Mouse (Mus musculus) neural tube, embryonic 12.5 days (tissue): Measurements from ENCODE around the gene Gys1. TPM values are rescaled to one million over a fixed set of nuclear protein-coding genes. Genes with fewer than 3 reads are reported as not detected.
"Not testable (repeated sequence)": the region's sequence is repeated elsewhere in the genome, so short reads cannot be mapped to it uniquely, and the experiment has no call there.

Experiments used
- ATAC-seq: fragments of 200-750 bp; cut with Nextera tagmentation; 2 replicates; pipeline ENCODE4 v1.8.0; 2017; ENCODE audit warnings: low read depth, mild to moderate bottlenecking, moderate TSS enrichment, moderate library complexity; ENCODE audit not compliant: low FRiP score
- H3K27ac ChIP-seq: fragments of 300-500 bp; sonication (generic); 2 replicates; pipeline ENCODE4 v1.5.1; 2016
- H3K27me3 ChIP-seq: fragments of 300-500 bp; sonication (generic); replicated peaks from 2 replicates; pipeline ENCODE4 v1.6.1; 2016; ENCODE audit warnings: mild to moderate bottlenecking
- H3K36me3 ChIP-seq: fragments of 300-500 bp; sonication (generic); 2 replicates; pipeline ENCODE4 v1.6.1; 2016; ENCODE audit warnings: mild to moderate bottlenecking
- H3K4me1 ChIP-seq: fragments of 300-500 bp; sonication (generic); 2 replicates; pipeline ENCODE4 v1.6.1; 2016
- H3K4me2 ChIP-seq: fragments of 300-500 bp; sonication (generic); replicated peaks from 2 replicates; pipeline ENCODE4 v1.6.1; 2016; ENCODE audit warnings: mild to moderate bottlenecking
- H3K4me3 ChIP-seq: fragments of 300-500 bp; sonication (generic); 2 replicates; pipeline ENCODE4 v1.5.1; 2016
- H3K9ac ChIP-seq: fragments of 300-500 bp; sonication (generic); 2 replicates; pipeline ENCODE4 v1.6.1; 2016; ENCODE audit warnings: mild to moderate bottlenecking
- H3K9me3 ChIP-seq: fragments of 300-500 bp; sonication (generic); 2 replicates; pipeline ENCODE4 v1.6.1; 2016; ENCODE audit warnings: mild to moderate bottlenecking
- WGBS: fragments of 180-500 bp; shearing (Covaris S2); methylation state at CpG from one replicate; pipeline ENCODE4 v1.1.7; 2016; 5-methylcytosine and 5-hydroxymethylcytosine counted together
- polyA plus RNA-seq: library from polyadenylated mRNA; unstranded; fragments of >200 nt; fragmentation: Nextera tagmentation; extraction: Ambion mirVana; gene quantifications from 2 replicates; pipeline ENCODE4 v1.2.1, GENCODE M21; 2016

Gys1 gene
- polyA plus RNA-seq, 1 experiment from 2014 or later = 32.7 TPM

GRCm38 (mm10) chr7:45478774-45479173 is 44.1 kb downstream of the Gys1 start:
- no peak overlapping the region for H3K4me2 ChIP-seq
- H3K9ac ChIP-seq = no peak overlapping the region
- no peak for ATAC-seq
- no peaks in the 10 kb centered on the region for H3K4me1 ChIP-seq
- H3K36me3 ChIP-seq = no peaks in the 10 kb centered on the region; the same call in 1 of the 2 replicates
- no peaks in the 10 kb centered on the region for H3K27me3 ChIP-seq
- WGBS = 91% methylated on average over 7 of the region's 7 CpGs
- no peaks in the 10 kb centered on the region for H3K9me3 ChIP-seq
- H3K4me3 ChIP-seq = no peak overlapping the region
- H3K27ac ChIP-seq = no peak overlapping the region

GRCm38 (mm10) chr7:45480310-45480709 is 45.7 kb downstream of the Gys1 start:
- not testable (repeated sequence) for H3K27me3 ChIP-seq, H3K9ac ChIP-seq, H3K4me2 ChIP-seq, H3K27ac ChIP-seq, H3K4me3 ChIP-seq, H3K36me3 ChIP-seq, H3K4me1 ChIP-seq, ATAC-seq, H3K9me3 ChIP-seq
- 75% methylated on average over 4 of the region's 4 CpGs for WGBS

GRCm38 (mm10) chr7:45481374-45481927 is 46.8 kb downstream of the Gys1 start, which contains the start of gene Tulp2:
TSS of gene Tulp2 (plus strand) at chr7:45481877.
- H3K27ac ChIP-seq = no peak within 1 kb of the TSS

GRCm38 (mm10) chr7:45482166-45482565 is 47.5 kb downstream of the Gys1 start:
- WGBS = 71% methylated on average over 1 of the region's 1 CpGs
- no peak overlapping the region for H3K4me2 ChIP-seq
- no peak for ATAC-seq
- H3K9ac ChIP-seq = no peak overlapping the region
- H3K4me3 ChIP-seq = no peak overlapping the region
- no peaks in the 10 kb centered on the region for H3K4me1 ChIP-seq
- H3K36me3 ChIP-seq = no peaks in the 10 kb centered on the region; the same call in 1 of the 2 replicates
- H3K27ac ChIP-seq = no peak overlapping the region
- H3K9me3 ChIP-seq = no peaks in the 10 kb centered on the region
- no peaks in the 10 kb centered on the region for H3K27me3 ChIP-seq

More at GRCm38 (mm10) chr7:45481374-45481927, 46.8 kb downstream of the Gys1 start, which contains the start of gene Tulp2:
- no peaks in the 10 kb centered on the region for H3K9me3 ChIP-seq
- H3K27me3 ChIP-seq = no peaks in the 10 kb centered on the region
- H3K36me3 ChIP-seq = no peaks in the 10 kb centered on the region; the same call in 1 of the 2 replicates
- no peak within 1 kb of the TSS for H3K4me2 ChIP-seq
- no peak within 1 kb of the TSS for H3K4me3 ChIP-seq
- WGBS = 49% methylated on average over 15 of the region's 15 CpGs
- H3K9ac ChIP-seq = no peak within 1 kb of the TSS
- H3K4me1 ChIP-seq = no peaks in the 10 kb centered on the region
- peak; percentile 82; the same call in 1 of the 2 replicates for ATAC-seq

GRCm38 (mm10) chr7:45484985-45485384 is 50.3 kb downstream of the Gys1 start:
- H3K4me3 ChIP-seq, H3K4me1 ChIP-seq, H3K27ac ChIP-seq, H3K9ac ChIP-seq, H3K36me3 ChIP-seq, H3K9me3 ChIP-seq, H3K4me2 ChIP-seq, H3K27me3 ChIP-seq, ATAC-seq: not testable (repeated sequence)
- 96% methylated on average over 5 of the region's 5 CpGs for WGBS

GRCm38 (mm10) chr7:45486158-45486557 is 51.5 kb downstream of the Gys1 start:
- peaks cover 7% of the 10 kb centered on the region for H3K4me1 ChIP-seq
- no peak overlapping the region for H3K4me3 ChIP-seq
- WGBS = 84% methylated on average over 7 of the region's 7 CpGs
- no peak overlapping the region for H3K27ac ChIP-seq
- no peaks in the 10 kb centered on the region for H3K9me3 ChIP-seq
- H3K36me3 ChIP-seq = no peaks in the 10 kb centered on the region
- ATAC-seq = no peak
- no peaks in the 10 kb centered on the region for H3K27me3 ChIP-seq
- H3K9ac ChIP-seq = no peak overlapping the region
- no peak overlapping the region for H3K4me2 ChIP-seq

- Histone ChIP-seq H3K9ac (no peak within 1 kb of the TSS), H3K36me3 (no peaks in the 10 kb centered on the region; the same call in 1 of the 2 replicates), H3K27me3 (no peaks in the 10 kb centered on the region), H3K4me3 (no peak within 1 kb of the TSS), H3K9me3 (no peaks in the 10 kb centered on the region), H3K4me2 (0 out of 2 replicates have a peak within 1 kb of the TSS, but pooled peaks have one; percentile 61), H3K4me1 (peaks cover 10% of the 10 kb centered on the region), H3K27ac (no peak within 1 kb of the TSS)
- no peak for ATAC-seq
- WGBS = 88% methylated on average over 12 of the region's 12 CpGs
Measured at GRCm38 (mm10) chr7:45486761-45487415, 52.2 kb downstream of the Gys1 start, which contains the start of gene Gm45808. TSS of gene Gm45808 (minus strand) at chr7:45486811.

GRCm38 (mm10) chr7:45487861-45488292 is 53.2 kb downstream of the Gys1 start:
- Histone ChIP-seq H3K4me2 (peak overlapping the region; percentile 61), H3K4me3 (peak overlapping the region; percentile 42), H3K36me3 (peaks cover 5% of the 10 kb centered on the region), H3K9me3 (no peaks in the 10 kb centered on the region), H3K9ac (0 out of 2 replicates have a peak overlapping the region, but pooled peaks have one; percentile 52), H3K27ac (no peak overlapping the region), H3K27me3 (no peaks in the 10 kb centered on the region), H3K4me1 (peaks cover 10% of the 10 kb centered on the region)
- whole genome bisulfite sequencing = 36% methylated on average over 11 of the region's 11 CpGs
- peak; percentile 57 for ATAC-seq

GRCm38 (mm10) chr7:45488293-45489204 is 53.9 kb downstream of the Gys1 start, which contains the start of gene Dhdh:
TSS of gene Dhdh (minus strand) at chr7:45488805.
- Histone ChIP-seq H3K27ac (no peak within 1 kb of the TSS), H3K9ac (peak within 1 kb of the TSS; percentile 52; the same call in 1 of the 2 replicates), H3K4me2 (peak within 1 kb of the TSS; percentile 61), H3K4me1 (peaks cover 10% of the 10 kb centered on the region), H3K27me3 (no peaks in the 10 kb centered on the region), H3K36me3 (peaks cover 11% of the 10 kb centered on the region), H3K4me3 (peak within 1 kb of the TSS; percentile 42), H3K9me3 (no peaks in the 10 kb centered on the region)
- WGBS = 8% methylated on average over 38 of the region's 38 CpGs
- ATAC-seq = peak; percentile 74

GRCm38 (mm10) chr7:45489578-45489977 is 54.9 kb downstream of the Gys1 start:
- Histone ChIP-seq H3K4me3 (no peak overlapping the region), H3K9ac (no peak overlapping the region), H3K4me1 (peaks cover 10% of the 10 kb centered on the region), H3K27me3 (no peaks in the 10 kb centered on the region), H3K36me3 (peaks cover 21% of the 10 kb centered on the region), H3K4me2 (no peak overlapping the region), H3K9me3 (no peaks in the 10 kb centered on the region), H3K27ac (no peak overlapping the region)
- 67% methylated on average over 7 of the region's 7 CpGs for WGBS
- no peak for ATAC-seq

- no peak for ATAC-seq
- H3K27me3 ChIP-seq = no peaks in the 10 kb centered on the region
- 32% methylated on average over 6 of the region's 9 CpGs for WGBS
- peaks cover 10% of the 10 kb centered on the region for H3K4me1 ChIP-seq
- H3K27ac ChIP-seq = no peak overlapping the region
- H3K9me3 ChIP-seq = no peaks in the 10 kb centered on the region
- H3K9ac ChIP-seq = no peak overlapping the region
- H3K4me3 ChIP-seq = no peak overlapping the region
- H3K4me2 ChIP-seq = peak overlapping the region; percentile 12; the same call in 1 of the 2 replicates
- peaks cover 34% of the 10 kb centered on the region for H3K36me3 ChIP-seq
Measured at GRCm38 (mm10) chr7:45490822-45491221, 56.2 kb downstream of the Gys1 start.

GRCm38 (mm10) chr7:45491264-45491663 is 56.6 kb downstream of the Gys1 start:
- Histone ChIP-seq H3K9me3 (no peaks in the 10 kb centered on the region), H3K27me3 (no peaks in the 10 kb centered on the region), H3K4me3 (no peak overlapping the region), H3K9ac (no peak overlapping the region), H3K36me3 (peaks cover 38% of the 10 kb centered on the region), H3K4me1 (peaks cover 10% of the 10 kb centered on the region), H3K4me2 (no peak overlapping the region; the same call in 1 of the 2 replicates), H3K27ac (no peak overlapping the region)
- WGBS = 22% methylated on average over 3 of the region's 3 CpGs
- ATAC-seq = no peak
